Mouse (Mus musculus) liver, postnatal 0 days (tissue): Measurements from ENCODE around the gene Hist1h4k. TPM values are rescaled to one million over a fixed set of nuclear protein-coding genes. Genes with fewer than 3 reads are reported as not detected.
A peak's percentile ranks its signal among the peaks of the same experiment; 100 is the strongest.
"Not testable (repeated sequence)": the region's sequence is repeated elsewhere in the genome, so short reads cannot be mapped to it uniquely, and the experiment has no call there.

Experiments used
- ATAC-seq: fragments of 200-750 bp; cut with Nextera tagmentation; 2 replicates; pipeline ENCODE4 v1.8.0; 2017; ENCODE audit warnings: mild to moderate bottlenecking, moderate library complexity
- DNase-seq: peaks from one replicate; pipeline ENCODE4 v3.0.0-alpha.2; 2016
- H3K27ac ChIP-seq: fragments of 300-500 bp; sonication (generic); 2 replicates; pipeline ENCODE4 v1.5.1; 2014; ENCODE audit warnings: antibody characterized with exemption, moderate library complexity, mild to moderate bottlenecking, low read depth
- H3K27me3 ChIP-seq: fragments of 300-500 bp; sonication (generic); 2 replicates; pipeline ENCODE4 v1.6.1; 2014; ENCODE audit warnings: low read length, control low read depth, mixed read lengths; ENCODE audit not compliant: insufficient read depth
- H3K36me3 ChIP-seq: fragments of 300-500 bp; sonication (generic); replicated peaks from 2 replicates; pipeline ENCODE4 v1.6.1; 2014; ENCODE audit warnings: mild to moderate bottlenecking, control low read depth, low read length, moderate library complexity, mixed read lengths; ENCODE audit not compliant: insufficient read depth
- H3K4me1 ChIP-seq: fragments of 300-500 bp; sonication (generic); 2 replicates; pipeline ENCODE4 v1.6.1; 2014; ENCODE audit warnings: antibody characterized with exemption, mild to moderate bottlenecking, control low read depth; ENCODE audit not compliant: insufficient read depth
- H3K4me2 ChIP-seq: fragments of 300-500 bp; sonication (generic); 2 replicates; pipeline ENCODE4 v1.6.1; 2014; ENCODE audit warnings: low read depth, mild to moderate bottlenecking, low read length, moderate library complexity, mixed read lengths
- H3K4me3 ChIP-seq: fragments of 300-500 bp; sonication (generic); 2 replicates; pipeline ENCODE4 v1.5.1; 2014; ENCODE audit warnings: low read depth, low read length
- H3K9ac ChIP-seq: fragments of 300-500 bp; sonication (generic); replicated peaks from 2 replicates; pipeline ENCODE4 v1.6.1; 2014; ENCODE audit warnings: mild to moderate bottlenecking, moderate library complexity
- H3K9me3 ChIP-seq: fragments of 300-500 bp; sonication (generic); 2 replicates; pipeline ENCODE4 v1.6.1; 2016; ENCODE audit warnings: mild to moderate bottlenecking, control low read depth, low read length, mixed read lengths
- CTCF ChIP-seq: sonication (generic); IDR thresholded peaks from 2 replicates; pipeline ENCODE4 v1.5.1; 2016; ENCODE audit warnings: antibody characterized with exemption, low read depth
- EP300 ChIP-seq: IDR thresholded peaks from 2 replicates; pipeline ENCODE4 v1.6.1; 2016; ENCODE audit warnings: antibody characterized with exemption, low read depth, mild to moderate bottlenecking
- WGBS: fragments of 180-500 bp; shearing (Covaris S2); extraction: QIAGEN DNeasy Blood & Tissue Kit; methylation state at CpG from one replicate; pipeline ENCODE4 v1.1.7; 2014; ENCODE audit not compliant: insufficient replicate concordance; 5-methylcytosine and 5-hydroxymethylcytosine counted together
- polyA plus RNA-seq: library from polyadenylated mRNA; unstranded; fragments of >200 nt; fragmentation: Nextera tagmentation; extraction: Ambion mirVana; gene quantifications from 2 replicates; pipeline ENCODE4 v1.2.1, GENCODE M21; 2015

Hist1h4k gene
- polyA plus RNA-seq, 1 experiment from 2014 or later: 2.4 TPM

DNA sequence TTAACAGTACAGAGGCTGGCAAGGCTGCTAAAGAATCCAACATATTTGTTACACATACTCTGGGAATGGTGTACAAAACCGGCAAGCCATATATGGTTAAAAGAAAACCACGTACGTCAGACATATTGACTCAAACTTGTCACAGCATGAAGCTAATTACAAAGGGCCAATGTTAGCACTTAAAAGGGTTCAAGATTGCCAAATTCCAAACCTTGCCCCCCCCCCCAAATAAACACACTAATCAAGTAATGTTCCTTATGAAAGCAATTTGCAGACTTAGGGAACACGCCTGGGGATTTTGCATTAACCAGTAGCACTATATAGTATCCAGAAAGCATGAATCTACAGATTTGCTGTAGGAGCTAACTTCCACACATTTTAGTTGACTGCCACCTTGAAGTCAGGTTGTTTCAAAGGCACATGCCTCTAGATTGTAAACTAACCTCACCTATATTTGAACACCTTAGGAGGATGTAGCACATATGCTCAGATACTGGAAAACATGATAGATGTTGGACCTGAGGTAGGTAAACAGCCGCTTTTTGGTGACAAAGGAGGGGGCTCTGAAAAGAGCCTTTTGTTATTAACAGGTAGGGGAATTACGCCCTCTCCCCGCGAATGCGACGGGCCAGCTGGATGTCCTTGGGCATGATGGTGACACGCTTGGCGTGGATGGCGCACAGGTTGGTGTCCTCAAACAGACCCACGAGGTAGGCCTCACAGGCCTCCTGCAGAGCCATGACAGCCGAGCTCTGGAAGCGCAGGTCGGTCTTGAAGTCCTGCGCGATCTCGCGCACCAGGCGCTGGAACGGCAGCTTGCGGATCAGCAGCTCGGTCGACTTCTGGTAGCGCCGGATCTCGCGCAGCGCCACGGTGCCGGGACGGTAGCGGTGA lies 32.3 kb upstream of the Hist1h4k start:
- not testable (repeated sequence) for H3K9me3 ChIP-seq, H3K36me3 ChIP-seq, ATAC-seq, H3K27me3 ChIP-seq
- Histone ChIP-seq H3K27ac (peak overlapping the region; percentile 95), H3K4me1 (peaks cover 22% of the 10 kb centered on the region), H3K4me3 (peak overlapping the region; percentile 36), H3K9ac (peak overlapping the region; percentile 74), H3K4me2 (peak overlapping the region; percentile 71)
- TF ChIP-seq EP300: 0 out of 2 replicates have a peak, but pooled peaks have one; percentile 25
- peak; percentile 45 for DNase-seq
- WGBS: under 1% methylated on average over 17 of the region's 35 CpGs

DNA sequence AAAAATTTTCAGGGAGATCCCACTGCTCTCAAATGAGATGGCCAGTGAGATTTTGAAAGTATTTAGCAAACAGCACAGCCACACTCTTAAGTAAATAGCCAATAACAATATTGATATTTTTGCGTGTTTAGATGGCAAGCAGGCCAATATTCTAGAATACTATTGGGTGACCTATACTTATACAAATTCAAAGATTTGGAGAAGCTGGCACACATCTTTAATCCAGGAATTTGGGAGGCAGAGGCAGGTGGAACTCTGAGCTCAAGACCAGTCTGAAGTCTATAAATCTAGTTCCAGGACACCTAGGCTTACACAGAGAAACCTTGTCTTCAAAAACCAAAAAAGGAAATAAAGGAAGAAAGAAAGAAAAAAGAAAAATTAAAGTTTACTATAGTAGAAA lies 31.3 kb upstream of the Hist1h4k start:
- 76% methylated on average over 1 of the region's 1 CpGs for WGBS
- Histone ChIP-seq H3K4me1 (peaks cover 22% of the 10 kb centered on the region), H3K4me2 (peak overlapping the region; percentile 80; the same call in 1 of the 2 replicates), H3K9me3 (no peaks in the 10 kb centered on the region), H3K4me3 (peak overlapping the region; percentile 13; the same call in 1 of the 2 replicates), H3K27me3 (no peaks in the 10 kb centered on the region), H3K36me3 (no peaks in the 10 kb centered on the region), H3K27ac (peak overlapping the region; percentile 95), H3K9ac (no peak overlapping the region)
- ATAC-seq: no peak
- DNase-seq: no peak
- TF ChIP-seq CTCF (no peak), EP300 (no peak)

DNA sequence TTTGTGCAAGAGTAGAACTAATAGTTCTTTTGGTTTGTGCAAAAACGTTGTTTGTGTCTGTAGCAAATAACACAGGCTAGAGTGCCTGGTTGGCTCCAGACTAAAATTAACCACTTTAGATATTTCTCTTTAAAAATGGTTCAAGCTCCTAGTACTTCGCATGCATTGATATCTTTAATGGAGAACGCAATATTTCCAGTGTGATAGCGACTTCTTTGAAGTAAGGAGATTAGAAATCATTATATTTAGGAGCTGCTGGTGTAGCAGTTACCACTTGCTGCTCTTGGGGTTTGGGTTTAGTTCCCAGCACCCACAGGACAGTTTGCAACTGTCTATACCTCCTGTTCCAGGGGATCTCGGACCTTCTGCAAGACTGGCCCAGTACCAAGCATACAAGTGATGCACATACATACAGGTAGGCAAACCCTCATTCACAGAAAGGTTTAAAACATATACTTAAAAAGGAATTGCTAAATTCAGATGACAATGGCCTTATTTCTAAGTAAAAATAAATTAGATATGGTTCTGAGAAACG lies 30.8 kb upstream of the Hist1h4k start:
- ATAC-seq: no peak
- 39% methylated on average over 6 of the region's 6 CpGs for WGBS
- Histone ChIP-seq H3K4me1 (peaks cover 21% of the 10 kb centered on the region), H3K36me3 (no peaks in the 10 kb centered on the region), H3K9ac (peak overlapping the region; percentile 87), H3K27ac (peak overlapping the region; percentile 95), H3K9me3 (no peaks in the 10 kb centered on the region), H3K4me3 (peak overlapping the region; percentile 61), H3K4me2 (peak overlapping the region; percentile 80), H3K27me3 (no peaks in the 10 kb centered on the region)
- no peak for DNase-seq
- TF ChIP-seq CTCF: no peak
- no peak for TF ChIP-seq EP300

DNA sequence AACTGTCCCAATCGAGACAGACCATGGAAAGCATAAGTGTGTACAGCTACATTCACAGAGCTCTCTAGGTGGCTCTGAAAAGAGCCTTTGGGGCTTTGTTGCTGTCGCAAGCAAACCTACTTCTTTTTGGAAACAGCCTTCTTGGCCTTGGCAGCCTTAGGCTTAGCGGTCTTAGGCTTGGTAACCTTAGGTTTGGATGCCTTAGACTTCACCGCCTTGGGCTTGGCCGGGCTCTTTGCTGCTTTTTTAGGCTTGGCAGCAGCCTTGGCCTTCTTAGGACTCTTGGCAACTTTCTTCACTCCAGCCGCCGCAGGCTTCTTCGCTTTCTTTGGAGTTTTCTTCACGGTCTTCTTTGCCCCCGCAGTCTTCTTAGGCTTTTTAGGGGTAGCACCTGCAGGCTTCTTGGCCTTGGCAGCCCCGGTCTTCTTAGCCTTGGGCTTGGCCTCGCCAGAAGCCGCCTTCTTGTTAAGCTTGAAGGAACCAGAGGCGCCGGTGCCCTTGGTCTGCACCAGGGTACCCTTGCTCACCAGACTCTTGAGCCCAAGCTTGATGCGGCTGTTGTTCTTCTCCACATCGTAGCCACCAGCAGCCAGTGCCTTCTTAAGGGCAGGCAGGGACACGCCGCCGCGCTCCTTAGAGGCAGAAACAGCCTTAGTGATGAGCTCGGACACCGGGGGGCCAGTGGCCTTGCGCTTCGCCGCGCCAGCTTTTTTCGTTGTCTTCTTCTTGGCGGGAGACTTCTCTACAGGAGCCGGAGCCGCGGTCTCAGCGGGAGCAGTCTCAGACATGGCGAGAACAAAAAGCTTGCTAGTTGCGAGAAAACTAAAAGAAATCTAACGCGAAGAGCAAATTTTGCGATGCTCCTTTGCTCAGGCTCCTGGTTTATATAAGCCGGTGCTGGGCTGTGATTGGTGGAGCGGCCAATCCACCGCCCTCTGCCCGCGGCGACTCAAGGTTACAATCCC lies 29.7 kb upstream of the Hist1h4k start, which contains the start of gene Hist1h1b:
Gene Hist1h1b (minus strand): TSS at position 859 of the 965 bp plus-strand sequence.
- Histone ChIP-seq H3K4me1 (peaks cover 17% of the 10 kb centered on the region), H3K4me3 (peak within 1 kb of the TSS; percentile 61), H3K27ac (peak within 1 kb of the TSS; percentile 95), H3K9ac (peak within 1 kb of the TSS; percentile 87), H3K27me3 (no peaks in the 10 kb centered on the region), H3K9me3 (no peaks in the 10 kb centered on the region), H3K36me3 (no peaks in the 10 kb centered on the region), H3K4me2 (peak within 1 kb of the TSS; percentile 80)
- DNase-seq (peak; percentile 85), ATAC-seq (peak; percentile 49)
- TF ChIP-seq CTCF: peak; percentile 18
- no peak for TF ChIP-seq EP300
- under 1% methylated on average over 44 of the region's 44 CpGs for WGBS

DNA sequence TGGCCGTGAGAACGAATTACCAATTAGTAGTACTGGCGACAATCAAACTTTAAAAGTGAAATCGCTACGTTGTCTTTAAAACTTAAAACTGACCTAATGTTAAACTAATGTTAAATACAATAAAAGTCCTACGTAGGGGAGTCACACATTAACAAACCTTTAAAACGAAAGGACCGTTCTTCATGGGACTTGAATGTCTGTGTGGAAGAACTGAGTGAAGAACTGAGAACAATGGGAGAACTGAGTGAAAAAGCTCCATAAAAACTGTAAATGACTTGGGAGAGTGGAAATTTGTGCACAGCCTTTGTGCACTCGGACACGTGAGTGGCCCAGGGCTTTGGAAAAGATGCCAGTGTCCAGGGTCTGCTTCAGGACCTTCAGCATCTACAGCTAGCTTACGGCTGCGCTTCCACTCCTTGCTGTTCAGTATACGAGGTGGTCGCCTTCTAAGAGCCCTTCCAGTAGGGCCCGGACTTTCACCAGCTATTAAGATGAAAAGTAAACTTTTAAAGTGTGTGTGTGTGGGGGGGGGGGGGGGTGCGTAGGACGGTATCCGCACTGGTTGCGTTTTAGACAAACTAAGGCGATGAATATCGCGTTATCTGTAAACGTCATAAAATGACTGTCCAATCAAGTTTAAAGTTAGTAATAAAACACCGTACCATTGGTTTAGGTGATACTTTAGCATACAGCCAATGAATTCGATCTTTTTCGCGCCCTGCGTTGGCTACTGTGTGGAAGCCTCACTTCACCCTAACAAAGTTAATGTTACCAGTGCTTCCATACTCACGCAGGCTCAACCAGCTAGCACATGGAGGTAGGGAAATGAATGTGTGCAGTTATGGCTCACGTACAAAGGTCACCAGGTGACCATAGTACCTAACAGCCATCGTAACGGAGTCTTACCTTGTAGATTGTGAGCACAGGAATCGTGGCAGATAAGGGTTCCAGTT lies 28.8 kb upstream of the Hist1h4k start:
- Histone ChIP-seq H3K9me3 (no peaks in the 10 kb centered on the region), H3K4me1 (peaks cover 13% of the 10 kb centered on the region), H3K4me3 (peak overlapping the region; percentile 61), H3K27me3 (no peaks in the 10 kb centered on the region), H3K27ac (peak overlapping the region; percentile 95), H3K4me2 (peak overlapping the region; percentile 80), H3K36me3 (no peaks in the 10 kb centered on the region), H3K9ac (peak overlapping the region; percentile 87)
- ATAC-seq (peak; percentile 72), DNase-seq (peak; percentile 78)
- no peak for TF ChIP-seq CTCF
- TF ChIP-seq EP300: no peak; the same call in 1 of the 2 replicates
- 3% methylated on average over 33 of the region's 33 CpGs for WGBS
